Mouse (Mus musculus) liver, embryonic 14.5 days (tissue): ENCODE measurements around the gene Cops4.

Experiments used
- CTCF ChIP-seq: IDR thresholded peaks from 2 replicates; pipeline ENCODE4 v1.5.1; 2016; ENCODE audit warnings: antibody characterized with exemption, low read depth, control low read depth
- EP300 ChIP-seq: IDR thresholded peaks from 2 replicates; pipeline ENCODE4 v1.6.1; 2016; ENCODE audit warnings: antibody characterized with exemption, low read depth

- TF ChIP-seq CTCF (peak; percentile 71), EP300 (no peak)
These were observed 18.5 kb downstream of the Cops4 start for GRCm38 (mm10) chr5:100536638-100537037.
